Mouse (Mus musculus): ENCODE results near the gene F12.

DNA sequence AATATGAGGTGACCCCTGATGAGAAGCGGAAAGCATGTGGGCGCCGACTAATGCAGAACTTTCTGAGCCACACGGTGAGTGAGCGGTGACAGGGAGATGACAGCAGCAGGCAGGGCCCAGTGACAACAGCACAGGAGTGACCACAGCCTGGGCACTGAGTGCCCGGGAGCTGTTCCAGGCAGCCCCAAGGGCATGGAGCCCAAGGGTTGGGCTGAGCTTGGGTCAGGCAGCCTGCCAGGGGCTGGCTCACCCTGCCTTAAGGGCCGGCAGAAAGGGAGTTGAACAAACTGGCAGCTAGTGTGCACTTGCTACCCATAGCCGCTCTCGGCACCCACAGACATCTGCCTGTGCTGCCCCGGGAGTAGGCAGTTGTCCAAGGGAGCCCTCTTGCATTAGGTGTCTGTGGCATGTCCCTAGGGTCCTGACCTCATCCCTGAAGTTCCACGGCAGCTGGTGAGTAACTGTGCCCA is 24.0 kb upstream of the F12 start:
- TF ChIP-seq CTCF (IDR thresholded peaks at IDR 0.05; ENCODE audit: low read depth) (no peak), EP300 (optimal IDR thresholded peaks at IDR 0.05) (no peak)
